Mouse (Mus musculus) ES-Bruce4 (cell line): Measurements from ENCODE around the gene Tbc1d21.

Experiments
- EP300 ChIP-seq: IDR thresholded peaks from 2 replicates; pipeline ENCODE4 v1.6.1; 2011; ENCODE audit warnings: low read depth, low read length; ENCODE audit not compliant: insufficient read depth
- POLR2A ChIP-seq: IDR thresholded peaks from one replicate; pipeline ENCODE4 v1.8.1; 2011; ENCODE audit warnings: low read length; ENCODE audit not compliant: insufficient read depth

DNA sequence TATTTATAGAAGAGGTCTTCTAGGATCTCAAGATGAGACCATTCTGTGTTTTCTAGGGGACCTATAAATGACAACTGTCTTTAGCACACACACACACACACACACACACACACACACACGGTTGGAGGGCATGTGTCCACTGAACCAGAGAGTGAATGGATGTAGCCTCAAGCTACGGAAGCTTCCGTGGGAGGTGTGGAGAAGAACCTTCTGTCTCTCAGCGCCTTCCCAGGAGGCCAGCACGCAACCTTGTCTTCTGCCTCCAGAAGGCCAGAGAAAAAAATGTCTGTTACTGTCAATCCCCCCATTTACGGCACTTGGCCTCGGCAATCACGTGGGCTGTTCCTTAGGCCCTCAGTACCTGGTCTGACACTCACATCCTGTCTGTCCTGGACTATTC is 5.9 kb downstream of the Tbc1d21 start:
- TF ChIP-seq POLR2A = no peak
- TF ChIP-seq EP300 = no peak
